Mouse (Mus musculus): ENCODE measurements at regions not wholly inside any gene's neighbourhood (a gene's known extent, or its start where the extent isn't known, plus 50 kb on each side); places are given as distances from the start of the nearest gene placed in this dataset.

DNA sequence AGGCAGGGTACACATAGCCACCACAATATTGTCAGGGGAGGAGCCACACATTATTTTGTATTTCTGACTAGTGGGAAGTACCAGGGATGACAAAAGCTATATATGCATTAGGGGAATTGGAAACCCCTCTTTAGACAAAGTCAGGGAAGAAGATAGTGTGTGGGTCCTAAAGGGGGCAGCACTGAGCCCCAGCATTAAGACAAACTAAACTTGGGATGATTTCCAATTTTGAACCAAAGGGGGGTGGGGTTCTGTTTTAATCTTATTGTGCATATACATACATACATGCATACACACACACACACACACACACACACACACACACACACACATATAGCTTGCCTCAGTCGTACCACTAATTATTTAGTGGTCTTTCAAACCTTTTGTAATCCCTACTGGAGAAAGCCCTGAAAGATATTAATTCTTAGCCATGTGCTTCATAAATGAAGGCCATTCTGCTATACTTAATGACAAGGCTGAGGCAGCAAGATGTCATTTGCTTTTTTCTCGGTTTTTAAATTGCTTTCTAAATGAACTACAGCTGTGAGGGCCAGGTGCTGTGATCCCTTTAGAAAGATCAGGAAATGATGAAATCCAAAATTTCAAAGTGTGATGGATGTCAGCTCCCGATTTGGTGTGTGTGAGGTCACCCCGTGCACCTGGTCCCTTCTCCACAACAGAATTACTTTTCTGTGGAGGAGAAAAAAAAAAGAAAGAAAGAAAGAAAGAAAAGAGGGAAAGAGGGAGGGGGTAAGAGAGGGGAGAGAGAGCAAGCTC, 523.5 kb downstream of the Rnf144a start:
- DNase-seq, result no peak

DNA sequence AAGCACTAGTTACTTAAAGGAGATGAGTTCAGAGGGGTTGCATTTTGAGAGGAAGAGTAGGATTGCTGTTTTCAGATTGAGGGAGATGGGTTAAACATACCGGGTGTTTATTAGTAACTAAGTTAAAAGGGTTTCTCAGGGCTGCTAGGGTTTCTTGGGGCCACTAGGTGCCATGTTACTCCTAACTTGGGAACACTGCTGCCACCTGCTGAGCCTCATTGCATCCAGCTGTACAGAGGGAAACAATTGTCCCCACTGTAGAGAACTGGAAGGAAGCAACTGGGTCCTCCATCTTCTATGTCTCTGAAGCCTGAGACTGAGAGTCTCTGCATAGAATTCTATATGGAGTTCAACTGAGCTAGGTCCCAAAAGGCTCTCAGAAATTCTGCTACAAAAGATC, 524.3 kb downstream of the Rnf144a start:
- DNase-seq, result no peak

DNA sequence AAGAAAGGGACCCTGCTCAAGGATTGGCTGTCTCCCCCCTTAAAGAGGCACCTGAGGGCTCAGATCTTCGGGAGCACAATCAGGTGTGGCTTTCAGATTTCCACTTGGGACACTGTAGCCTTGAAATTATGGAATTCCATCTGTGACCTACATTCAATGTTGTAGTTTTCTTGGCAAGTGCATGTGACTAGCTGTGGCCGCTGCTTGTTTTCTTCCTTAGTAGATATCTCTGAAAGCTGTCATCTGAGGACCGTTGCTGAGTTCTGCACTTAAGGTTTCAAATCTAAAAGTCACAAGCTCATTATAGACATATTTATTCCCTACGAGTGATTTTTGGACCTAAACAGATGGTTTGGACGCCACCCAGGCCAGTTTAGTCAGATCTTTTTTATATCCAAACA, 531.3 kb downstream of the Rnf144a start:
- DNase-seq, result no peak

DNA sequence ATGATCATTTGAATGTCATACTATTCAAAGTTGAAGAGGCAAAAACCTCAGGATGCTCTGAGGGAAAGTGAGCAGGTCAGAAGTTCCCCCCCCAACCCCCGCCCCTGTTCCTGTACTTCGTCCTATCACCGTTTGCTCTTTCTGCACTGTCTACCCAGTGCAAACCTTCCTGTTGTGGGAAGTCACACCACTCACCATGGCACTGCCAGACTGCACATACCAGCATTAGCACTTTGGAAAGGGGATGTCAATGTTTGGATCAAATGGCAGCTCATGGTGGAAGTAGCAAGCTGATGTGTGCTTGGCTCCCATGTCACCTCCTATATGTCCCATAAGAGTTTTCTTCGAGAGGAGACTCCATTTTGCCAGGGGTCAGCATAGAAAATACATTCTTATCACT, 543.2 kb downstream of the Rnf144a start:
- DNase-seq, result no peak

DNA sequence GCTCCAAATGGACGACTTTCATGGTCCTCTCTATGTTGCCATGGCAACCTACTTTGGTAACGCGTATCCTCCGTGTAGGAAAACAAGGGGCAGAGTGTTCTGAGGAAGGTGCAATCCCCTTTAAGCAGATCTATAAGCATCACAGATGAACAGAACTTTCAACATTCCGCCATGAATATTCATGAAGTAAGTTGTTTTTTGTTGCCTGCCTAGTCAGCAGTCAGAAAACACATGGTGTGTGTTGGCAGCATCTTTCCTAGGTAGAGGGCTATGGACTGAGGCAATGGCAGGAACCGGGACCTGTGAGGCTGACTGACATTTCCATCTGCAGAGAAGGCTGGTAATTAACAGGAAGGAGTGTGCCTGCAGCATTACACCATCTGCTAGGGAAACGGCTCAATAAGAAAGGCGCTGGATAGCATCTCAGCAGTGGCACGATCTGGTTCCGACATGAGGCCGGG, 544.0 kb downstream of the Rnf144a start:
- DNase-seq, result no peak

DNA sequence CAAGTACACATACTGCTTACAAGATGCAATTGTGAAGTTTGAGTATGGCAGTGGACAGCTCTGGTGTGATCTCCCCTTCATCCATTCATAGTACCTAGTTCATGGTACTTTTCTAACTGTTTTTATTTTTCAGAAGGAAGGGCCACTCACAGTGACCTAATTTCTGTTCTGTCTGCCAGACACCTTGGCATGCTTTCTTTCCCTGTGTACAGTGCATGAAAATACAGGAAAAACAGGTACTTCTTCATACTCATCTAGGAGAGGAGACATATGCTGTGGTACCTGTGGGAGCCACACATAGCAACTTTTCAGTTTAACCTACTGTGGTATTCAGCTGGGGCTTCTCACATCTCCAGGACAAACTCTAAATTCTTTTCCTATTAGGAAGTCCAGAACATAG, 545.2 kb downstream of the Rnf144a start:
- DNase-seq, result no peak

DNA sequence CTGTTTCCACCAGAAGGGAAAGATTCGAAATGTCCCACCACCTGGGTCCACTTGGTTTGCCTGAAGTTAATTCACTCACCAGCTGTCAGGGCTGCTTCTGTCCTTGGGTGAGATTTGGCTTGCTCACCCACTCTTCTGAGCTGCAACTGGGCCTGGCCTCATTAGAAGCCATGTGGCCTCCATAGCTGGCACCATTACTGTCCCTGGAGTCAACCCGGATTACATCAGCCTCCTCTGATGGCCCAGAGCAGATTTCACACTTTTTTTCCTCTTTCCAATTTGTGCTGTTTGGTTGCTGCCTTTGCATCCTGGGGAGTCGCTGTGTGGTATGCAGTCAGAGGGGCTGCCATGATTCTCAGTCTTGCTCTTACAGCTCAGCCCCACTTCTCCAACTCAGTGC, 550.0 kb downstream of the Rnf144a start:
- peak; percentile 6 for DNase-seq

DNA sequence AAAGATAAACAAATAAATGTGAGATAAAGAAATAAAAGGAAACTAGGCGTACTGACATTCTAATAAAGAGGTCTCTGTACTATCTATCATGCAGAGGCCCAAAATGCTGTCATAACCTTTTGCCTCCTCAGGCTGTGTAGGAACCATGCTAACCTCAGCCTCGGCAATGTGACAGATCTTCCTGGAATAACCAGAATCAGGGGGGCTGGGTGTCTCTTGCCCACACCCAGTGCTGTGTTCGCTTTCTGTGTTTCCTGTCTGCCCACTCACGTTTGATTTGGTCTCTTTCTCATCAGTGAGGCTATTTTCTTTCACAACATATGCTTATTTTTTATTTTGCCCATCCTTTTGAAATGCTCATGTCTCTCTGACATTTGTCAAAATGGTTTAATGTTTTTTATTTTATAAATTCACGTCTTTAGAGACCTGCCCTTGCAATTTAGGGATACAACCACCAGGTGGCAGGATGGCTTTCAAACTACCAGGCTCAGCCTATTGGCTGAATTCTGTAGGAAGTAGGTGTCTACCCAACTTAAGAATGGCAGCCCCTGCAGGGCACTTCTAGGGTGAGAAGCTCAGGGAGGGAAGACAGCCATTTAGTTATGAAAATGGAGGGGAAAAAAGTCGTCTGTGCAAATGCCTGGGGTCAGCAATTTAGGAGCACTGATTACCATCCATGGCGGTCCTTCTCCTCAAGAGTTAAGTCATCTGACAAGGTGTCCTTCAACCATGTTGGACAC, 550.8 kb downstream of the Rnf144a start:
- DNase-seq, result peak; percentile 30

DNA sequence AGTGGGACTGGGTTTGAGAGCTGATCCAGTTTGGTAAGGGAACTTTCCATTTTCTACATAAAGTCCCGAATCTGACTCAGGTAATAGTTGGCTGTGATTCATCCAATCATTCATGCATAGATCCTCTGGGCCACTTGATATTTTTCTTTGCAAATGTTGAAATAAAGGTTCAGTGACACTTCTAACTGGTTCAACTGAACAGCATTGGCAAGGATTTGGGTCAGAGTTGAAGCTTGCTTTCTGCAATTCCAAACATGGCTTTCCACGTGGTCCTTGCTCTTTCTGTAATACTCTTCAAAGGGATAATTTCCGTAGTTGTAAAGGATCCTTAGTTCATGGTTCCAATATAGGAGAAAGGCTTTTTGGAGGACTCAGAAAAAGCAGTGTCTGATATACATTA, 554.0 kb downstream of the Rnf144a start:
- DNase-seq, result no peak

DNA sequence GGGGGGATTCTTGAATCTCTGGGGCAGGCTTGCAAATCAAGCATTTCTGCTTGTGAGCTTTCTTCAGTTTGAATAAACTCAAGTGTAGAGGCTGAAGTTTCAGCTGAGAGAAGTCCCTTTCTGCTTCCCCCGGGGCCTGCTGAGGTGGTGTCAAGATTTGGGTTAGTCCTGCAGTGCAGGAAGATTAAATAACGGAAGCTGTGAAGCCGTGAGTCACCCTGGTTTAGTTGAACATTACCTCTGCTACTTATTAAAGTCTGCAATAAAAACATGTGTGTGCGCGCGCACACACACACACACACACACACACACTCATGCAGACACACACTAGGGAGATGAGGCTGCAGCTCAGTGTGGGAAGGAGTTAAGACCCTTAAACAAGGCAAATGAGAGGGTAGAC, 556.7 kb downstream of the Rnf144a start:
- DNase-seq, result no peak

DNA sequence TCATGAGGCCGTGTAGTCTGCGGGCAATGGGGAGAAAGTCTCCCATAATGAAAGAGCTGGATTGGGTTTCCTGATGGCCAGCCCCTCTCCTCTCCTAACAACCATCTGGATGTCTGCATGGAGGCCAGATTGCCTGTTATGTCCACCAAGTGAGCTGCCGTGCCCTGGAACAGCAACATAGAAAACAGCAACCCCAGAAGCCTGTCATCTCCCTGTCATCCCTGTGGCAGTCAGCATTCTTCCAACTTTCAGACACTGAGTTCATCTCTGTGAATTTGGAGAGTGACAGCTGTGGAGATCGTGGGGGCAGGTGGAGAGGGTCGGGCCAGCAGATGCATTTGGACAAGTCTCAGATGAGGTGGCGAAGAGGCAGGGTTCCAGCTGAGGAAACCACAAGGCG, 585.0 kb downstream of the Rnf144a start:
- no peak for DNase-seq

DNA sequence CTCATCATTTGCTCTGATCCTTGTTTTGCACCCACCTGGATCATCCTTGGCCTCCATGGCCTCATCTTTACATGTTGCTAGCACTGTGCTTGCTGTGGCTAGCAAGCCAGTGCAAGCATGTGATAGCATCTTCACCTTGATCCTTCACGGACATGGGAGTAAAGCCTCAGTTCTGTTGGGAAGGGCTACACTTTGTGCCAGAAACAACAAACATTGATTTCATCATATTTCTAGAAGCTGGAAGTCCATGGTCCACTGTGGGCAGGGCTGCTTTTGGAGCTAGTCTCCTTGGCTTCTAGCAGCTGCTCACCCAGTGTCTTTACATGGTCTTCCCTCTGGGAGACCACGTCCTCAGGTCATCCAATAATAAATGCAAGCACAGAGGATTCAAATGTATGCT, 587.1 kb downstream of the Rnf144a start:
- no peak for DNase-seq

DNA sequence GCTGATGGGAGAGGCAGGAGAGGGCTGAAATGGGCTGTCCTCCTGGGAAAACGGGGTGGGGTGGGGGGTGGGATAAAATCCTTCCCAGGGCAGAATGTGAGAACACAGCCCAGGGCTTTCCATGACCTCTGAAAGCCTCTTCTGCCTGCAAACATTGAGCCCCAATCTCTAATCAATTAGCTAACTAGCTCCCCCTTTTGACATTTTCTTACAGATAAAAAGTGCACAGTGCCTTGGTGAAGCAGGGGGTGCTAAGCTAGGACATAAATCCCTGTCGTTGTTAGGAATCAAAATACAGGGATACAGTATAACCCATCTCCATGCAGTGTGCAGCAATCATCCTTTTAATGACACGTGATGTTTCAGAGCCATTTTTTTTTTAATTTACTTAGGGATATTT, 588.1 kb downstream of the Rnf144a start:
- no peak for DNase-seq

DNA sequence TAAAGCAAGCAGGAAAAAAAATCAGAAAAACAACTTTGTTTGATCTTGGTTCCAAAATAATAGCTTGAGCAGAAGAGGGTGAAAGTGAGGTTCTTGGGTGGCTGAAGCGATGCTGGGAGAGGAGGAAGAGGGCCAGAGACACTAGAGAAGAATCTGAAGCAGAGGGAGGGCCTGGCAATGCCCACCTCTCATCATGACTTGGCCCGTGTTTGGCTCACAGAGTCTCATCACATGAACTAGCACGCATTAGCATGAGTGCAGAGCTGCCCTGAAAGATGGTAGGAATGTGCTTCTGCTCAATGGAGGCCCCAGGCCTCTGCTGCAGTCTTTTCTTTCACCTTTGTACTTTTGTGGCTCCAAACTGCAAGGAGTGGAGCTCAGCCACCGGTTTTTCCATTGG, 588.6 kb downstream of the Rnf144a start:
- DNase-seq, result no peak

DNA sequence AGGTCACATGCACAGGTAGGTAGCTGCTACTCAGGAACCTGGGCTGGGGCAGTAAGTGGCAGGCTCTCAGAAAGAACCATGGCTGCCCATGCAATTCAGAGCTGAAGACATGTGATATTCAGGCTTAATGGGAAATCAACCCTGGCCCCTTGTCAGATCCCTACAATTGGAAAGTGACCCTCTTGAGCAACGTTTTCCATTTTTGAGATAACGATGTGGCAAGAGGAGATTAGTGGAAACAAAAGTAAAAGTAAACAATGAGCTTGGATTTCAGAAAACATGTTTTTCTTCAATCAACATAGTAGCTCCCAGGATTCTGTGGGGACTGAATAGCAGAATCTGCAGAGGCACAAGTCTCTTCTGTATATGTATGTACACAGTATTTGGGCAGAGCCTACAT, 598.8 kb downstream of the Rnf144a start:
- no peak for DNase-seq

DNA sequence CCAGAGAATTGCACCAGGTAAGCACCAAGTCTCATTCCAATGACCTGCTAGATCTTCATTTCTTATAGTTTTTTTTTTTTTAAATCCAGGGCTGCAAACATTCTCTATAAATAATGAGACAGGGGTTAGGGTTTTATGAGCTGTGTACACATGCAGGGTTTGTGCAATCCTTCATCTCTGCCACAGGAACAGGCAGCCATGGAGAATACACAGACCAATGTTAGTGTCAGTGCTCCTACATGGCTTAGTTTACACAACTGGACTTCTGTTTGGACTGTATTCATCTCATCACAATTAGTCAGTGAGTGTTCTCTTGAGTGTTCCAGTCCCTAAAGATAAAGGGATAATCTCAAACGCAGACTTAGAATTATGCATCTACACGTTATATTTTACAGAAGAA, 620.0 kb downstream of the Rnf144a start:
- no peak for DNase-seq

DNA sequence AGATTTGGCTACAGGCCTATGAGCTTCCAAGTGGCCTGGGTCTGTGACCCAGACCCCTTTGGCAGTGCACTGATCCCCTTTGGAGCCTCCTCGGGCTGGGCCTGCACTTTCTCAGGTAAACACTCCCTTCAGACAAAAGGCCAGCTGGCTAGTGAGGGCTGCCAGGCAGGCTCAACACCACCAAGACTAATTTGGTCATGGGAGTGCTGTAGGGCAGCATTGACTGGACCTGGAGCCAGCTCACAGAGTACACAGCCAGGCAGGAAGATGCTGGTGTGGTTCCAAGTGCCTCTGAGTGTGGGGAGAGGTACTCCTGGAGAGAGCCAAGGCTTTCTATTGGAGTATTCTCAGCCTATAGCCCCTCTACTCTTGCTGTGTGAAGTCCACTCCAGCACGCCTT, 620.5 kb downstream of the Rnf144a start:
- no peak for DNase-seq

DNA sequence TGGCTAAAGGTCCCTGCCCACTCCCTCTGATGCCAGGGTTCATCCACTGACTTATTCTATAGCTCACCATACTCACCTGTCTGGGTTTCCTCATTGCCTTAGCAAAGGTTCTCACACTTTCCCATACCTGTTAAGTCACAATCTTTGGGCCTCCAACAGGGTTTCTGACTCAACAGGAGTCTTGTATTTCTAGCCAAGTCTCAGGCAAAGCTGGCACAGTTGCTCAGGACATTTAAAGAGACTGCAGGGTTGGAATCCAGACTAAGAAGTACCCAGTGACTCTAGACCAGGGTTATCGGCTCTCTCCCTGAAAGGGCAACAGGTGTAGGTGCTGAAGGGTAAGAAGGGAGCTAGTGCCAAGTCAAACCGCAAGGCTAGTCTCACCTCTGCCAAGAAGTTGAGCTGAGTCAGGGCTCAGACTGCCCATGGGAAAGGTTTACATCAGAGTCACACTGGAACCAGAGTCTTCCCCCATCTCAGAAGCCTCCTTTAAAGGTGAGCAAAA, 622.4 kb downstream of the Rnf144a start:
- no peak for DNase-seq

DNA sequence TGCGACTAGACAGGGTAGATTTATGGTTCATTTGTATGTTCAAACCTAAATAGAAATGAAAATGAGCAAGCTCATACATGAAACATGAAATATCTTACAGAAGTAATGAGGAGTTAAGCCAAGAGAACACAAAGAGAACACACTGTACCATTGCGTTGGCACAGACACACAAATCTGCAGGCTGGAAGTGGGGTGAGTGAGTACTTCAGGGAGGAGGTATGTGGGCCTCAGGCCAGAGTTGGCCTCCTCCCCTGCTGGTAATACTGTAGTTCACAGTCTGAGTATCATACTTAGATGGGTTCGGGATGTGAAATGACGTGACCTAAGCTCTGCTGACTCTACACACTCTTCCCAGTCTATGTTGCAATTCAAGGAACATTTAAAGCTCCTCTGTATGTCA, 624.1 kb downstream of the Rnf144a start:
- DNase-seq, result no peak

DNA sequence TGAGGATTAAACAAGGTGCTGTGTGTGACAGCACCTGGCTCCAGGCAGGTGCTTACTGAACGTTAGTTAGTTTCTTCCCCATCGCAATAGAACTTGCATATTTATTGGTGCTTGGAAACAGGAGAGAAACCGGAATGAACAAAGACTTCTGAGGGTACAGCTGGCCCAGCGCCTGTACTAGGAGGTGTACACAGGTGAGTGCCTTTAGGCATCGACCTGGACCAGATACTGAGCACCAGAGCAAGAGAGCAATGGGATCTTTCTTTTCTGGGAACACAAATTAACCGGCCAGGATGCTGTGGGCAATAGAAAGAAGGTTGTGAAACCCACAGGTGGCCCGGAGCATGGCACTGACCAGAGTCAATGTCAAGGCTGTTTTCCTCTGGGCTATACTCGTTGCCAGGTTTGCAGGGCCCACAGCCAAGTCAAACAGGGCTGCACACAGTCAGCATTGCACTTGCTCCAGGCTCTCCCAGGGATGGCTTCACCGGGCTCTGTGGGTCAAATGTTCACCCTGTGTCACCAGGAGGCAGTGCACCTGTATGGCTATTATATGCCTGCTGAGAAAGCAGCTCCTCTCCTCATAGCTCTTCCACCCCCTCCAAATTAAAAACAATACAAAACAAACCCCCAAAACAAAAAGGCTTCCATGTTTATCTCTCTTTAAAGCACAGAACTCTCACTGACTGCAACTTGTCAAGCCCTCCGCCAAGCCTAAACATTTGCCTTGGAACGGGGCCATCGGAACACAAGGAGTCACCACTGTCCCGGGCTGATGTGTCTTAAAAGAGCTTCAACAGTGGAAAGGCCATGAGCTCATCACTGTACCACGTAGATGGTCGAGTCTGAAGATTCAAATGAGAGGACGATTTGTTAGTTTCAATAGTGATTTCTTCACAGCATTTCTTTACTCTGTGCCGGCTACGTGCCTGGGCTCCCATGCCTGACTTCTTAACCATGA, 629.1 kb downstream of the Rnf144a start:
- no peak for DNase-seq

DNA sequence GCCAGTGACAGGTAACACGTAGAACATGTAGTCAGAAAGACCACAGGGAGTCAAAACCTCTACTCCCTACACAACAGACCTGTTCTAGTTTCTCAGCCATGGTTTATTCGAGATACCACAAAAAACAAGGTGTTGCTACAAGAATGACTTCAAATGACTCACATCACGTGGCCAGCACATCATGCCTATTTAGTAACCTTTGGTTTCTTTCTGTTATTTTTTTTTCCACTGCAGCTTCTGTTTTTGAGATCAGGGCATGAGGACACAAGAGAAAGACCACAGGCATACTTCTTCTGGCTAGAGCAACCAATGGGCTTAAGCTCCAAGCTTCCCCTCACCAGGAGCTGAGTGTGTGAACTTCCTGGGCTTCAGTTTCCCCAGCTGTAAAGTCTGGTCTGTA, 630.7 kb downstream of the Rnf144a start:
- DNase-seq, result no peak

DNA sequence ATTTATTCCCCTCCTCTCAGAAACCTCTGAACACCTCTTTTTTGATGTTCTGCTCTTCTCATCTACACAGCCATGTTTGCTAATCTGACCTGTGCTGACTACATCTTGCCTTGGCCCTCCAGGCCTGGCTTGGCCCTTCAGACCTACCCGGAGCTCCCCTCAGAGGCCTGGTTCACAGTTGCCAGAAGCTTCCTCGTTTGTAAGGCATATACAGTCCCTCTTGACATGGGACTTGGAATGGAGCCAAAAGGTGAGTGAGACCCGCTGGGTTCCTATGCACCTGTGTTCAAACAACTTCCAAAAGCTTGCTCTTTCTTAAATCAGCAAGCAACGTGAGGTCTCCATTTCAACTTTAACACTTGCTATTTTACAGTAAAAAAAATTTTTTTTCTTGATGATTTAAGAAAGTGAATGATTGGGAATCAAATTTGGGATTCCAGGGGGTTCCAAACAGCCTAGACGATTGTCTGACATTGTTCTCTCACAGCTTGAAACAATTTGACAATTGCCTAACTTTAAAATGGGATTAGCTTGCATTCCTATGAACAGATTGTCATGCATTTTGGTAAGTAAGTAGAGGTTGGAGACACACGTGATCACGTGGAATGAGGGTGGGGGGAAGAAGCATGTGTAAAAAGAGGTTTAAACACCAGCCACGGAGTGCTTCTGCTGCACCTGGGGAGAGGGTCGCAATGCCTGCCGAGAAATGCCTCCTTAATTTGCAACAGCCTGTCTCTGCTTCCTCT, 631.9 kb downstream of the Rnf144a start:
- no peak for DNase-seq

Data from gastrocnemius, postnatal 10 days (tissue).